Mouse (Mus musculus): ENCODE measurements around the gene Zfp667.
A peak's percentile ranks its signal among the peaks of the same experiment; 100 is the strongest.
"Not testable (repeated sequence)": the region's sequence is repeated elsewhere in the genome, so short reads cannot be mapped to it uniquely, and the experiment has no call there.

Gene Zfp667

DNA sequence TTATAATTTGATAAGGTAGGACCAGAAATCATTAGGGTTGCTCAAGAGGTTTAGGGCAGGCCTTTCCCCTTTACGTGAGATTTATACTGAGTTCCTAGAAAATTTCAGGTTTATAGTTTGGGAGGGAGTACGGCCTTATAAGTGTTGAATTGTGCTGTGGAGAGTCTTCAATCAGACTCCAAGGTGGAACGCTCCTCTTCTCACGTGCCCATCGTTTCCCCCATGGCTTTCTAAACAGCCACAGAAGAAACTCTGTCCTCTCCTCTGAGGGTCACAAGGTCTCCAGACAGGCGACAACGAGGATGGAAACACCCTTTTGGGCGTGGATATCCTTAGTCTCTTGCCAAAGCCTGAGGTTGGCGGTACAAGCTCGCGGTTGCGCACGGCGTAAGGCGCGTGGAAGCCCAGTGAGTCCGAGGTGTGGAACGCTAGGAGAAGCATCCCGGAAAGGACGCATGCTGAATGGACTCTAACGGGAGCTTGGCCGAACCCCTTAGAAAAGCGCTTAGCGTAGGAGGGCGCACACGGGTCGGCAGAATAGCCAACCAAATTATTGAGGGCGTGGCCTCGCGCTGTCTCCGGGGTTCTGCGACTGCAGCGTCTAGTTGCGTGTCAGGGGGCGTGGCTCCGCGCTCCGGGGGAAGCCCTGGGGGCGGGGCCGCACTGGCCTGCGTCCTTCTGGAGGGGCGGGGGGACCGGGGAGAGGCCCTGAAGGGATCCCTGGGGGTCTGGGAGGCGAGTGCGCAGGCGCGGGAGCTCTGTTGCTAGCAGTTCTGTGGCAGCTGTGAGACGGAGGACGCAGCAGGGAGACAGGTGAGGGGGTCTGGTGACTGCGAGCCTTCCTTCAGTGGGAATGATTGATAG lies at the start of gene Zfp667:
Gene Zfp667, plus strand, starts transcription at position 738 of the 864 bp plus-strand sequence.
- peak; percentile 96 for DNase-seq (ENCODE audit: low spot score)

DNA sequence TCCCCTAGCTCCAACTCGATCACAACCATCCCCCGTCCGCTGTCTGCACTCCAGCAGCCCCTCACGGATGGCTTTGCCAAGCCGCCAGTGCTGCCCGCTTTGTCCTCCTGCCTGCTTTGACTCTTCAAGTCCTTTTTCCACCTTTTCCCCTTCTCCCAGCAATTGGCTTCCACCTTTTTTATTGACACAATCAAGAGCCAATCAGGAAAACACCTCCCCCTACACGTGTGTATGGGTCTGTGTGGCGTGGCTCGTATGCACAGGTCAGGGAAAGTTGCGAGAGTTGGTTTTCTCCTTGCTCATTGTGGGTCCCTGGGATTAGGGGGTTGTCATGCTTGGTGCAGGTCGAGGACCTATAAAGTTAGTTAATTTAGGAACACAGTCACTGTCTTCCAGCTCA lies 46.6 kb upstream of the Zfp667 start:
- DNase-seq (ENCODE audit: low spot score), result peak; percentile 17

DNA sequence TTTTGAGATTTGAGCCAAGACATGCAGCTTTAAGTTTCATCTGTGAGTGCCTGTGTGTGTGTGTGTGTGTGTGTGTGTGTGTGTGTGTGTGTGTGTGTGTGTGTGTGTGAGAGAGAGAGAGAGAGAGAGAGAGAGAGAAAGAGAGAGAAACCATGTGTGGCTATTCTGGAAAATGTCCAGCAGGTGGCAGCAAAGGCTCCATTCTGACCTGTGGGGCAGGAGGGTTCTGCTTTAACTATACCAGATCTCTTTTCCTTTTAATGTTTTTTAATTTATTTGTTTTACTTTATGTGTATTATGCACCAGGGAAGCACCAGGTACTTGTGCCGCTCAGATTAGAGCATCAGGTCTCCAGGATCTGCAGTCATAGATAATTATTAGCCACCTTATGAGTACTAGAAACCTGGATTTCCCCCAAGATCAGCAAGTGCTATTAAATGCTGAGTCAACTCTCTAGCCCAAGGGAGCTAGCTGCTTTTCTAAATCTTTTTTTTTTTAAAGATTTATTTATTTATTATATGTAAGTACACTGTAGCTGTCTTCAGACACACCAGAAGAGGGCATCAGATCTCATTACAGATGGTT lies 45.4 kb upstream of the Zfp667 start:
- peak; percentile 17 for DNase-seq (ENCODE audit: low spot score)

DNA sequence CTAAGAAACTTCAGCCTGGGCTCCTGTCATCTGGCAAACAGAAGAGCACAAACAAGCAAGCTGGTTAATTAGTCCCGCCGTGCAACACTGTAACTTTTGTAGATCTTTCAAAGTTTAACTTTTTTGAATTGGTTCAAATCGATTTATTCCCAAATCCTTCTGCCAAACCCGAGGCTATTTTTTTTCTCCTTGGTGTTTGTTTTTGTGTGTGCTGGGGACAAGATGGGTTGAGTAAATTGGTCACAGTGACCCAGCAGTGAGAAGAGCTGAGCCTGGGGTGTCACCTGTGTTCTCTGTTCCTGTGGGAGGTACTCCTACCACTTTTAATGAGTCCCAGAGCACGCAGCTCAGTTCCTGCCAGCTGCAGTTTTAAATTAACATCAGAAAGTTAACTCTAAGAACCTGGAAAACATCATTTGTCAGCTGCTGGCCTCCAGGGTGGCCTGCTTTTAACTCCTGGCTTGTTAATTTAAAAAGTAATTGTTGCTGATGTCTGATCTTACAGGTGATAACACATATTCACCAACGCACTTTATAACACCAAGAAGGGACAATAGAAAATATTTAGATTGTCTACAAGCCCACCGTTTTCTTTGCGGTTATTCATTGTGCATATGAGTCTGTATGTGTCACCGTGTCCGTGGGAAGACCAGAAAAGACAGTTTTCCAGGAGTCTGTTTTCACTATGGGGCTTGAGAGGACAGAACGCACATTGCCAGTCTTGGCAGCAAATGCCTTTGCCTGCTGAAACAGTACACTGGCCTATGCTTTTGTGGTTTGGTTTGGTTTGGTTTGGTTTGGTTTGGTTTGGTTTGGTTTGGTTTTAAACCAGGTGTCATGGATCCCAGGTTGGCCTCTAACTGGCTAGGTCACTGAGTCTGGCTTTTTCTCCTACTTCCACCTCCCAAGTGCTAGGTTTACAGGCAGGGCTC lies 41.8 kb upstream of the Zfp667 start:
- no peak for DNase-seq (ENCODE audit: low spot score)

DNA sequence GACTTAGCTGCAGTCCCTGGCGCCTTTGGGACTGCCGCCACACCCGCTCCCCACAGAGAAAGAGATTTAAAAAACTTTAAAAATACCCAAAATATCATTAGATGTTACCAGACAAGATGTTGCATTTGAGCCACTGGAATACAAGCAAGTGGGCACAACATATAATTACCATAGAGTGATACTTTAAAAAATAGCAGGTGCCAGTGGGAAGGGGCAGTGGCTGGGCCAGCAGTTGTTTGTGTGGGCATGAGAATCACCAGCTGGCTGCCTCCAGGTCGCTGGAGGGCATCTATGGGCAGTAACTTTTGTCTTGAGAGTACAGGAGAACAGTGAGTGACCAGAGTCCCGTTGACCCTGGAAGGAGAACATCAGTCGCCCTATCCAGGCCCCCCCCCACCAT lies 34.0 kb upstream of the Zfp667 start, which contains the start of gene Epp13:
Gene Epp13, plus strand, starts transcription at position 301 of the 400 bp plus-strand sequence.
- DNase-seq (ENCODE audit: low spot score), result no peak

DNA sequence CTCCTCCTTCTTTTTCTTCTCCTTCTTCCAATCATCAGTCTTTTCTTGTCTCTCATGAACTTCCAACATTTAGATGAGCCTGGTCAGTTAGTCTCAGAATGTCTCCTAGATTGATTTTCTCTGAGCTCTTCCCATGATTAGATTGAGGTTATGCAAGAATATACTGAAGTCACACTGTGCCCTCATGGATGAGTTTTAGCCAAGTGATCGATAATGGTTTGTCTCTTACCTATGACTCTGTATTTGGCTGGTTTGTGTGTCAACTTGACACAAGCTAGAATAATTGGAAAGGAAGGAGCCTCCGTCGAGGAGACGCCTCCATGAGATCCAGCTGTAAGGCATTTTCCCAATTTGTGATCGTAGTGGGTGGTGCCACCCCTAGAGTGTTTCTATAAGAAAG lies 31.9 kb upstream of the Zfp667 start:
- DNase-seq (ENCODE audit: low spot score), result no peak

DNA sequence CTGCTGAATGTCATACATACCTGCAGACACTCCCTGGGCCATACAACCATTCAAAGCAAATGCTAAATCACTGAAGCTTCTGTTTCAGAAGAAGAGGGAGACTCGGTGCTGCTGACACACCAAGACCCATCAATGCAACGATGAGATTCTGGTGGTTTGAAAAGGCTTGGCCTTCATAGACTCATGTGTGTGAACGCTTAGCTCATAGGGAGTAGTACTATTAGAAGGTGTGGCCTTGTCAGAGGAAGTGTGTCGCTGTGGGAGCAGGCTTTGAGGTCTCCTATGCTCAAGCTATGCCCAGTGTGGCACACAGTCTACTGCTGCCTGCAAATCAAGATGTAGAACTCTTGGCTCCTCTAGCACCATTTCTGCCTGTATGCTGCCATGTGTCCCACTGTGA lies 29.0 kb upstream of the Zfp667 start:
- no peak for DNase-seq (ENCODE audit: low spot score)

DNA sequence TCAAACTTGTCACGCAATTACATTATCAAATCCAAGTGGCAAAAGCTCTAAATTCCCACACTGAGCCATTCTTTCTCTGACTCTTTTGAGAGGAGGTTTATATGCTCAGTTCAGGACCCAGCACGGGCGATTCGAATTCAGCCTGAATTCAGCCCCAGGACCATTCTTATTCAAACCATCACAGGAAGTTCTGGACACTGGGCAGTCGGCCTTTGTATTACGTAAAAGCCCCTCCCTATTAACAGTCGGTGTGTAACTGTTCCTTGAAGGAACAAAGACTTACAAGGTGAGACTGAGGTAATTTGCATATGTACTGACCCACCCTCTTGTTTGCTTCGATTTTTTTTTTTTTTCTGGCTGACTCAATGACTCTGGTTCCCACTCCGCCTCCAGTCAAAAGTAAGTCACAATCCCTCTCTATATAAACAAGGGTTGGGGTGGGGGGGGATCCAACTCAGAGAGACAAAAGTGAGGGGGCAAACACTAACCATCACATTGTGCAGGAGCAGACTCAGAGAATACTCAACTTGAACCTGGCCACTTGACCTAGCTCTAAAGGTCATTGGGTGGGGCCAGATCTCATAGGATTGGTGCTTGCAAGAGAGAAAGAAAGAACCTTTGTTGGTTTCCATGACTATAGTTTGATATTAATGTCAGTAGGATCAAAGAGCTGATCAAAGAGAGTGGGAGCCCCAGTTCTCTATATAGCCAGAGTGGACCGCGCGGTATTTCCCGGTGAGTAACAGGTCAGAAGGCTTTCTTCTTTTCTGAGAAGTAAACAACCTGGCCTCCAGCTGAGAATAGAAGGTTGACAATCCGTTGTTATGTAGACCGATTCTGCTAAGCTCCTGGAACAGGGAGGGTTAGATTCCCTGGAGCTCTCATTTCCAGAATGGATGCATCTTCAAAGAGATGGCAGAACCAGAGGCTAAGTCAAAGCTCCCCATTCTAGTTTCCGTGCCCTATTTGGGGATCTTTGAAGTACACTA lies 27.9 kb upstream of the Zfp667 start:
- DNase-seq (ENCODE audit: low spot score), result no peak

DNA sequence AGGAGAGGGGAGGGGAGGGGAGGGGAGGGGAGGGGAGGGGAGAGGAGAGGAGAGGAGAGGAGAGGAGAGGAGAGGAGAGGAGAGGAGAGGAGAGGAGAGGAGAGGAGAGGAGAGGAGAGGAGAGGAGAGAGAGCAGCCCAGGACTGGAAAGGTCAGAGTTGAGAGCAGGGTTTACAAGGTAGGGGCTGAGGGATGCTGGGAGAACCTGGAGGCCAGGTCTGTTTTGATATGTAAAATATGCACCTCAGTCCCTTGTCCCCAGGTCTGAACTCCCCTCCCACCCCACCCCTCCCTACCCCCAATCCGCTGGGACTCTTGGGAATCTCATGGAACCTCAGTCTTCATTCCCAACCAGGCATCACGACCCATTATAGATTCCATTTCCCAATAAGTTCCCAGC lies 26.4 kb upstream of the Zfp667 start:
- DNase-seq (ENCODE audit: low spot score), result not testable (repeated sequence)

DNA sequence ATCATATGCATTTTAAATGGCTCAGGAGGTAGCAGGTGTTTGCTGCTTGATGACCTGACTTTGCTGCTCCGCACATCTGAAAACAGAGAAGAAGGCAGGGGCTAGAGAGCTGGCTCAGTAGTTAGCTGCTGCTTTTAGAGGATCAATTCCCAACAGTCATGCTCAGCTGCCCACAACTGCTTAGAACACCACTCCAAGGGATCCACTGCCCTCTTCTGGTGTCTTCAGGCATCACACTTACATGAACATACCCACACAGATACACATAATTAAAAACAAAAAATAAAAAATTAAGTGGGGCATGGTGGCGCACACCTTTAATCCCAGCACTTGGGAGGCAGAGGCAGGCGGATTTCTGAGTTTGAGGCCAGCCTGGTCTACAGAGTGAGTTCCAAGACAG lies 24.3 kb upstream of the Zfp667 start:
- DNase-seq (ENCODE audit: low spot score), result no peak

DNA sequence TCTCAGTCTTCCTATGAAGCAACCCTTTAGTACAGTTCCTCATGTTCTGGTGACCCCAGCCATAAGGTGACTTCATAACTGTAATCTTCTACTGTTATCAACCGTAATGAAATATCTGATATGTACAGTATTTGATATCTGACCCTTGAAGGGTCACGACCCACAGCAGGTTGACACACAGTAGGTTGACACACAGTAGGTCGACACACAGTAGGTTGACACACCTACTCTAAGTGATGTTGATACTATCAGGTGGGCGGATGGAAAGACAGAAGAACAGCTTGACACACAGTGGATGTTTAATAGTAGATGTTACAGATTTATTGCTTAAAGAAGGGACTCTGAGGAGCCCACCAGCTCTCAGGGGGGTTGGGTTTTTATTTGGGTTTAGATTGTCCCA lies 23.4 kb upstream of the Zfp667 start:
- no peak for DNase-seq (ENCODE audit: low spot score)

DNA sequence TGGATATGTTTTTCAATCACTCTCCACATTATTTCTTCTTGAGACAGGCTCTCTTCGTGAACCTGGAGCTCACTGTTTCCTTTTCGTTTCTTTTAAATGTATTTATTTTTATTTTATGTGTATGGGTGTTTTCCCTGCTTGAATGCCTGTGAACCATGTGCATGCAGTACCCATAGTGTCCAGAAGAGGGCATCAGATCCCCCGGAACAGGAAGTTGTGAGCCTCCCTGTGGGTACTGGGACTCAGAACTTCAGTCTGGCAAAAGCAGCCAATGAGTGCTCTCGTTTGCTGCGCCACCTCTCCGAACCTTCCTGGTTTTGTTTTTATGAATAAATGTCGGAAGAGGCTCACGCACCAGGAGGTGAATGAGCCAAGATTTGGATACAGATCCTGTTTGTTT lies 20.7 kb upstream of the Zfp667 start:
- peak; percentile 48 for DNase-seq (ENCODE audit: low spot score)

DNA sequence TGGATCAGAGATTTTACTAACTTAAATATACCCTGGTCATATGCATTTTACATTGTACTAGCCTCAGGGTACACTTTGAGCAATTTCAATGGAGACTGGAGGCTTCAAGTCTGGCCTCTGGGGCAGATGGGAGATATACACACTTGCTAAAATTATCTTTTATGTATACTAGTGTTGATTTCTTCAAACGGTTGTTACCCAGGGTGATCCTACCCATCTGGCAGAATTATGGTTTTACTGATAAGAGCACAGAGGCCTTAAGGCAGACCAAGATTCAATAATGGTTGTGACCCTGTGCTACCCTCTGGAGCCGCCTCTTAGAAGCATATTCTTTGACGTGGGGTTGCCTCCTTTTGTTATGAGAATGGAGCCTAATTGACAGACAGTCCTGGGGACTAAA lies 8.5 kb upstream of the Zfp667 start:
- DNase-seq (ENCODE audit: low spot score), result no peak

DNA sequence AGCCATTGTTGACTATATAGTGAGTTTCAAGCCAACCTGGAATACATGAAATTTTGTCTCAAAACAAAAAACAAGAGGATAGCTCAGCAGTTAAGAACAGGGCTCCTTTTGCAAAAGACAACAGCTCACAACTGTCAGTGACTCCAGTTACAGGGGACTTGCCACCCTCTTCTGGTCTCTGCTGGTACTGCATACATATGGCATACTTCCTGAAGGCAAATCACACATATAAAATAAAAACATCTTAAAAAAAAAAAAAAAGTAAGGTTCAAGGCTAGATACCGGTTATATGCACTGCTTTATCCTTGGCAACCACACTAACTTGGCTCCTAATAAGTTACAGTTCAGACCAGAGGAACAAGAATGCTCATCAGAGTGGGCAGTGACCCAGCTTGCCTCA lies 3.6 kb upstream of the Zfp667 start:
- peak; percentile 60 for DNase-seq (ENCODE audit: low spot score)

DNA sequence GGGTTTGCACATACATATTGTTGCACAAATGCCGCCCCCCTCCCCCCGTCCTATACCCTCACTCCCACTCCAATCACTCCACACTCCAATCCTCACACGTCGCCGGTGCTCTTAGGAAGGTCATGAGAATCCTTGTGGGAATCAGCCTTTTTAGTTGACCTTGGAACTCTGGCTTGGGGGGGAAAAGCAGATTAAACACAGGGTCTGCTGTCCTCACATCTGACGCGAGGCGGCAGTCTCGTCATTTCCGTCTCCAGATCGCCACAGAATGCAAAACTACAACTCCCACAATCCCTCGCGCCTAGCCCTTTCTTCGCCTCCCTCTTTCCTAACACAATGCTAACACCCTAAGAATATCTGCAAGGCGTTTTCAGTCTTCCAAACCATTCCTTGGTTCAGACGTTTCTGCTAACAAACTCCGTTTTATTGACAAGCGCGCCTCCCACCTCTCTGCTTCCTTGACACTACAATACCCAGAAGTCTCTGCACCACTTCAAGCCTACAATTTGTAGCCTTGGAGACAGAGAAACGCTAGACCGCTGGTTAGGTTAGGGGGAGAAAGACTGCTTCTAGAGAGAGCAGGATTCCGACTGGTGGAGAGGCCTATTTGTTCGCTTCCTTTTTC lies 2.8 kb upstream of the Zfp667 start:
- peak; percentile 77 for DNase-seq (ENCODE audit: low spot score)

DNA sequence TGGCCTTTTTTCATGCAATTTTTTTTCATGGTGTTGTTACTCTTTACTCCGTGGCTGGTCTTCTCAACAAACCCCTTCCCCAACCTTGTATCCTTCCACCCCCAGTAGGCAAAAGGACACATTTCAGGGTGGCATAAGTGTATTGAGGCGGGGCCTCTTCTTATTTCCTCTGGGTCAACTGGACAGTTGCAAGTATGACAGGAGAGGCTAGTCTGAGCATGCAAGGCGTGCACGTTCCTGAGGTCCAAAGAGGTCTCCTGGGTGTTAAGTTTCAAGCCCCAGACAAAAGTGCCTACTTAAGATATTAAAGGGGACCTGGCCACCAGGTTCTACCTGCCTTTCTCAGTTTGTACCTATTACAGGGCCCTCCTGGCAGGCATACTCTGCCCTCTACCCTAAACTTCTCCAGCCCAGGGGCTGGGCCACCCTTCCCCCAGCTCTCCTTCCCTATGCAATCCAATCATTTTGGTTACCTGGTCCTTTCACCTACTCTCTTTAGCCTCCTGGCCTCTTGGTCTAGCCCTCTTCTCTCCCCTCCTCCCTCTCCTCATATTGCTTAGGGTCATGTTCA lies 1.9 kb upstream of the Zfp667 start:
- DNase-seq (ENCODE audit: low spot score), result no peak

DNA sequence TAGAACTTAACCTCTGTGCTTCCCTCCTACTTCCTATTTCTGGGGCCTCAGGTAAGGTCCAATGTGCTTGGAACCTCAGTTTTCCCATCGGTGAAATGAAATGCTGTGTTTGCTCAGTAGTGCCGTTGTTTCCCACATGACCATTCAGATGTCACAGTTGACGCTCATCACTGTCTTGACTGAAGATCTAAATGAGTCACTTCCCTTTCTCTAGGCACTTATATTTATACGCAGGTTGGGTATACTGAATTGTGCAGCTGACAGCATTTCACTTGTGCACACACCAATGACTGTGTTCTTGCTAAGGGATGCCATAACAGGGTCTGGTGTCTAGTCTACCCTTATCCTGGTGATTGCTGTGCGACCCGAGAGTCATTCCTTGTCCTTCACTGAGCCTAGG lies 1.0 kb upstream of the Zfp667 start:
- no peak for DNase-seq (ENCODE audit: low spot score)

DNA sequence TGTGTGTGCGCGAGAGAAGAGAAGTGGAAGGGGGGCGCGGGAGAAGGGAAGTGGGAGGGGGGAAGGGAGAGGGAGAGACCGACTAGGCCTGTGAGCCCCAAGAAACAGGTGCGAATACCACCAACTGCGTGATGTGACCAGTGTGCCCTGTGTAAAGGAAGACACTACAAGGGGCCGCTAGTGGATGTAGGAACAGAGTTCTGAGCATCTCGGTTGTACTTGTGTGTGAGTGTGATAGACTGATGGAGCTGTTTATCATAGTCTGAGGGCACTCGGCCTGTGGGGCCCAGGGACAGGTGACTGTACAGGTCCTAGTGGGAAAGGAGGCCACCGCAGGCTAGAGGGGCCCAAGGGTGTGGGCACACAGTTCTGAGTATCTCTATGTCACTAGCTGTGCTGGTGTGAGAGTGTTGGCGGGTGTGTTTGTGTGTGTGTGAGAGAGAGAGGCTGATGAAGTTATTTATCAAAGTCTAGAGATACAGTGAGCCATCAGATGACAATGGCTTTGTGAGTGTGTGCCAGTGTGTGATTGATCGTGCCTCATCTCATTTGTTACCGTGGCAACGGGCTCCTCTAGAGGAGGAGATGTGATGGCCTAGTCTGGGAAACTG lies 647 bp downstream of the Zfp667 start:
- no peak for DNase-seq (ENCODE audit: low spot score)

DNA sequence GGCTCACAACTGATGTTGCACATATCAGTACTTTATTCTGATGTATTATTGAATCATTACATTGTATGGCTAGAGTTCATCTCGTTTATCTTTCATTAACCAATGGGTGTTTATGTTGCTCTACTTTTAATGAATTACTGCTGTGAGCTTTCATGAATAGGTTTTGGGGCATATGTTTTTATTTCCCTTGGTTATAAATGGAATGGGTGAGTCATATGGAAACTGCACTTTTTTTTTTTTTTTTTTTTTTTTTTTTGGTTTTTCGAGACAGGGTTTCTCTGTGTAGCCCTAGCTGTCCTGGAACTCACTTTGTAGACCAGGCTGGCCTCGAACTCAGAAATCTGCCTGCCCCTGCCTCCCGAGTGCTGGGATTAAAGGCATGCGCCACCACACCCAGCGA lies 4.7 kb downstream of the Zfp667 start:
- not testable (repeated sequence) for DNase-seq (ENCODE audit: low spot score)

DNA sequence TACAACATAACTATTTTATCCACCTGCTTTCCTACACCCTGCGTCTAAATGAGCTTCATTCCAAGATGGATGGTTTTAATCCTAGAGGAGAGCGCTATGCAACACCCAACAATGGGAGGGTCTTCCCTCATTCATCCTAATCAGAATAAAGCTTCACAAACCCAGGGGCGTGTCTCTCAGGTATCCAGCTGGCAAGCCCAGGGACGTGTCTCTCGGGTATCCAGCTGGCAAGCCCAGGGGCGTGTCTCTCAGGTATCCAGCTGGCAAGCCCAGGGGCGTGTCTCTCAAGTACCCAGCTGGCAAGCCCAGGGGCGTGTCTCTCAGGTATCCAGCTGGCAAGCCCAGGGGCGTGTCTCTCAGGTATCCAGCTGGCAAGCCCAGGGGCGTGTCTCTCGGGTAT lies 14.4 kb downstream of the Zfp667 start:
- not testable (repeated sequence) for DNase-seq (ENCODE audit: low spot score)

Measured in testis, postnatal 14 days (tissue).